Mouse (Mus musculus): ENCODE data around the gene Sh2d1b1.
"Not testable (repeated sequence)": the region's sequence is repeated elsewhere in the genome, so short reads cannot be mapped to it uniquely, and the experiment has no call there.

The Sh2d1b1 gene

DNA sequence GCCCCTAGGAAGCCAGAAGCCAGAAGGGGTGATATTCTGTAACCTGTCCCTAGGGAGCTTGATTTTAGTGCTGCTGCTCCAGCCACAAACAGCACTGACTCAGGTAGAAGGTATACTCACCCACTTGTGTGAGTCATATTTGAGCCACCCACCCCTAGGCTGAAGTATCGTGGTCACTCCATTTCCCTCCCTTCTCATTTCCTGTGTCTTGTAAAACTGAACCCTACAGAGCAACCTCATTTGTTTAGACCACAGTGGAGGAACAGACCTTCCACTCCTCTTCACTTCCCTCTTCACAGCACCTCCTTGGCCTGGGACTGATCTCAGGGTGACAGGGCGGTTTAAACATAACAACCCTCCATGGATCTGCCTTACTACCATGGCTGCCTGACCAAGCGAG, at the start of gene Sh2d1b1:
TSS of gene Sh2d1b1 (plus strand) at position 305 of the 400 bp plus-strand sequence.
- DNase-seq (ENCODE audit: low spot score in 2 of 2) = no peak

DNA sequence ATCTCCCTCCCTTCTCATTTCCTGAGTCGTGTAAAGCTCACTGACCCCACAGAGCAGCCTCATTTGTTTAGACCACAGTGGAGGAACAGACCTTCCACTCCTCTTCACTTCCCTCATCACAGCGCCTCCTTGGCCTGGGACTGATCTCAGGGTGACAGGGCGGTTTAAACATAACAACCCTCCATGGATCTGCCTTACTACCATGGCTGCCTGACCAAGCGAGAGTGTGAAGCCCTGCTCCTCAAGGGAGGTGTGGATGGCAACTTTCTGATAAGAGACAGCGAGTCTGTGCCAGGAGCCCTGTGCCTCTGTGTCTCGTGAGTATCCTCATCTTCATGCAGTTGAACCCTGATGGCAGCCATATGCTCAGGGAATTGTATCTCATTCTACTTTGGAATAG, 44.4 kb upstream of the Sh2d1b1 start, which contains the start of gene Sh2d1b2:
TSS of gene Sh2d1b2 (plus strand) at position 62 of the 400 bp plus-strand sequence.
- DNase-seq (ENCODE audit: low spot score in 2 of 2) = not testable (repeated sequence)

DNA sequence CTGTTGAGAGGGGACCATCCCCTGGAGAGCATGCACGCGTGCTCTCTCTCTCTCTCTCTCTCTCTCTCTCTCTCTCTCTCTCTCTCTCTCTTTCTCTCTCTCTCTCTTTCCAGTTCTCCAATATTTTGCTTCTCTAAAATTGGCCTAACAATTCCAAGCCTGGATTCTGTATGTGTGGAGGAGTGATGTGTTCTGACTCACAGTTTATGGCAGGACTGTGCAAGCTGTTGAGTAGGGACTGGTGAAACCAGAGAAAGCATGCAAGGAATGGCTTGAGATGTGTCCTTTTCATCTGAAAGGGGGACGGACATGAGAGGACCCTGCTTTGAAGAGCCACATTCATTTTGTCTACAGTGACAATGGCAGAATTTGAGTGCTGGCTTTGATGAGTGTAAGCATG, 32.1 kb upstream of the Sh2d1b1 start:
- no peak for DNase-seq (ENCODE audit: low spot score in 2 of 2)

DNA sequence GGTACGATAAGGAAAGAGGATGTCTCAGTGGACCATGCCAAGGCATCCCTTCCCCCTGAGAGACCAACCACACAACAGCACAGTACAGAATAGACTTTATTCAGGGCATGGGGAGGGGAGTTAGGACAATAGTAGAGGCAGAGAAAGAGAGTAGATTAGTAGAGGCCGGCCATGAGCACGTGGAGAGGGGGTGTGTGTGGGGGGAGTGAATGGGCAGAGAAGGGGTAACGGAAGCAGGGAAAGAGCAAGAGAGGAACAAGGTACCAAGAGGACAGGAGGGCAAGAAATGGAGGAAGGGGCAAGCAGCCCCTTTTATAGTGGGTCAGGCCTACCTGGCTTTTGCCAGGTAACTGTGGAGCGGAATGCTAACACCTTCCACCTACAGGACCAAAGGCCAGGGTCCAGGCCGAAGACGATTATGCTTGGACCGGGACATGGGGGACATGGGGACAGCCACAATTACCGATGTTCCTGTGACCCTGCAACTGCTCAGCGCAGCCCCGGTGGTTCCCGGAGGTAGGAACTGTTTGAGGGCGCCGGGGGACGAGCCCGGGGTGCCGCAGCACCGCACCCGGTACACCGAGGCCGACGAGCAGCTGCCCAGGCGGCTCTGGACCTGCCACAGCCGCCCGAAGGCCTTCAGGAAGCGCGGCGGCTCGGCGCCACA, 22.1 kb upstream of the Sh2d1b1 start:
- DNase-seq (ENCODE audit: low spot score in 2 of 2) = no peak

DNA sequence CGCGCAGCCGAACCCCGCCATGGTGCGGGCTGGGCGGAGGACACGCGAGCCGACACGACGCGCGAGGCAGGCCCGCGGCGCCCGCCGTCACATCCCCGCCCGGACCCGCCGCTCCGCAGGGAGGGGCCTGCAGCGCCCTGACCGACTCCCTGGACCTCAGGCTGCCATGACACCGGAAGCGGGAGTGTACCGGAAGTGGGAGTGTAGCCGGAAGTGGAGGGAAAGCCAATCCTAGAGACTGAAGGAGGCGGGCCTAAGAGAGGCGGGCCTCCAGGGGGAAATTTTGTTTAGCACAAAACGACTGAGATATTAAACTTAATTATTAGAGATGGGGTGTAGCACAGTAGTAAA, 21.6 kb upstream of the Sh2d1b1 start:
- DNase-seq (ENCODE audit: low spot score in 2 of 2) = peak; percentile 75 to 77

DNA sequence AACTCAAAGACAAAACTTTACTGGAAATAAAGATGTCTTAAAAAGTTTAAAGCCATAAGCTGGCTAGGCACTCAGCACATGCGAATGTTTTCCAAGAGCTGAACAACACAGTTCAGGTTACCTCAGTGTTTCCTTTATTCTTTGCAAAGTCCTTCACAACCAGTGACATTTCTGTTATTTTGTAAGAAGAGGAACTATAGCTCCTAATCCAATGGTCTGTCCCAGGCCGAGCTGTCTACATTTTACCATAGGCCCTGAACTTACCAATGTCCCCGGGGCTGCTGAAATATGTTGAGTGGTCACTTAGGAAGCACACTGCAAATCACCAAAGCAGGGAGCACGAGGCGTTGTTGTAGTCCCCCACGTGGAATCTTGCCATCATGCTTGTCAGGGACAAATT, 6.8 kb upstream of the Sh2d1b1 start:
- no peak for DNase-seq (ENCODE audit: low spot score in 2 of 2)

DNA sequence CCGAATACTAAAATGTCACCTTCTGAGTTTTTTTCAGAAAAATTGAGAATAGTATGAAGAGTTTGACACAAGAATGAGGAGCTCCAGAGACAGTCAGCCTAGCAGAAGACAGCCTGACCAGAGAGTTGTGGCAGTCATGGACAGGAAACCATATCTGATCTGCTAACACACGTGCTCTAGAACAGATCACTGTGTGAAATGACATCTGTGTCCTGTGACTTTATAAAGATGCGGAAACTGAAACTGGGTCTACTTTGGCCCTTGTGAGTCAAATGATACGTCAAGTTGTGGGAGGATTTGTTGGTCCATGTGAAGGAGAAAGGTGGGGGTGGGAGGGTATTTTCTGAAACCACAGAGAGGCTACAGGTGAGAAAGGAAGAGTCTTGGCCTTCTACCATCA, 6.4 kb upstream of the Sh2d1b1 start:
- no peak for DNase-seq (ENCODE audit: low spot score in 2 of 2)

DNA sequence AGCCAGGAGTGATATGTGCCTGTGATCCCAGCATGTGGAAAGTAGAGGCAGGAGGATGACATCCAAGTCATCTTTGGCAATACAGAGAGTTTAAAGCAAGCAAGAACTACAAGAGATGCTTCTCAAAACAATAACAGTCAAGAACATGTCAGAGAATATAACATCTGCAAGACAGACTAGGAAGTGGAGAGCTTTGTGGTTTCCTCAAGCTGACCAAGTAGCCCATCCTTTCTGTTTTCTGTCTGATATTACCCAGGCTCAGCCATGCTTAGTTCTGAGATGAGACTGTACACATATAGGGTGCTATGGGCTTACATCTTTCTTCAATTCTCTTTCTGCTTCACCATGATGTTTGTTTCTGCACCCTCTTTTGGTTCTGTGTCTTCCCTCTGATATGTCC, 3.9 kb upstream of the Sh2d1b1 start:
- no peak for DNase-seq (ENCODE audit: low spot score in 2 of 2)

DNA sequence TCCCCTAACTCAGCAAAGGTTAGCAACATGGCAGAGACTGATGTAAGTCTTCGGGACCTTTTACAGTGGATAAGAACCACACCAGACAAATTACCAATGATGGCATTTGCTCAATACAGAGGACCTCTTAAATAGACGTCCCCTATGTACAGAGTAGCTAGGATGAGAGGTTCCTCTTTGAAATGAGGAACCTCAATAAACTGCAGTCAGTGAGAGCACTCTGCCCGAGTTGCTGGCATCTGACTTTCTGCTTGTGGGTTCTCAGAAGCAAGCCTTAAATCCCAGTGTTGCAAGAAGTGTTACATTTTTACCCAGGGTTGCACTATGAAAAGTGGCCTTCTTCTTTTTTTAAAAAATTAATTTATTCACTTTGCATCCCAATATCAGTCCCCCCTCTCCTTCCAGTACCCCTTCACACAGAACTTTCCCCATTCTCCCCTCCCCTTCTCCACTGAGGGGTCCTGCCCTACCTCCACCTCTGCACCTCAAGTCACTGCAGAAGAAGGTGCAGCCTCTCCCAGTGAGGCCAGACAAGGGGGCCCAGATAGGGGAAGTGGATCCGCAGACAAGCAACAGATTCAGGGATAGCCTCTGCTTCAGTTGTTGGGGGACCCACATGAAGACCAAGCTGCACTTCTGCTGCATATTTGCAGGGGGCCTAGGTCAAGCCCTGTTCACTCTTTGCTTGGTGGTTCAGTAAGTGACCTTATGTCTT, 5.5 kb downstream of the Sh2d1b1 start:
- no peak for DNase-seq (ENCODE audit: low spot score in 2 of 2)

DNA sequence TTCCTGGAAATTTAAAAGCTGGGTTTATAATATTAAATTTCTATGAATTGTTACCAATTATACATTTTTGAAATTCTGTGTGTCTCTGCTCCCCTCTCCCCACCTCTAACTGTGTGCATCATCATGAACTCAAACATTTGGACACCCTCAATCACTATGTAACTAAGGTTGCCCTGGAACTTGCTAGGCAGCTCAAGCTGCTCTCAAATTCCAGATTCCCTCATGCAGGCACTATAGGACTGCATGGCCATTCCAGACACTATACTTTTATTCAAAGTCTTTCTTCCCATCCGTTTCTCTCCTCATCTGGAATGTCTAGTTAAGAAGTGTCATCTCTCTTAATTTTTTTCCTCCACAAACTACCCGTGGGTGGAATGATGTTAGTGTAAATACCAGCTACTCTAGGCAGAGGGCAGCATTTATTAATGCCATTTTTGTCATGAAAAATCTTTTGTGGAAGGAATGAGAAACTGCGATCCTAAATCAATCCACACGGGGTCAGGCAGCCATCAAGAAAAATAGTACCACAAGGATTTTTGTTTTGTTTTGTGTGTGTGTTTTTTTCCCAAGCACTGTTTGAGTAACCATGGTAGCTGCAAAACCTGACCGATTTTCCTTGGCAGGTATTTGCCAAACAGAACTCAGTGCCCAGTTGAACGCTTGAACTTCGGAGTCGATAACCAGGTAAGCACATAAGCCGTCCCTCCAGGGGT, 15.3 kb downstream of the Sh2d1b1 start:
- peak in 1 of 2 experiments; percentile 42 for DNase-seq (ENCODE audit: low spot score in 2 of 2)

DNA sequence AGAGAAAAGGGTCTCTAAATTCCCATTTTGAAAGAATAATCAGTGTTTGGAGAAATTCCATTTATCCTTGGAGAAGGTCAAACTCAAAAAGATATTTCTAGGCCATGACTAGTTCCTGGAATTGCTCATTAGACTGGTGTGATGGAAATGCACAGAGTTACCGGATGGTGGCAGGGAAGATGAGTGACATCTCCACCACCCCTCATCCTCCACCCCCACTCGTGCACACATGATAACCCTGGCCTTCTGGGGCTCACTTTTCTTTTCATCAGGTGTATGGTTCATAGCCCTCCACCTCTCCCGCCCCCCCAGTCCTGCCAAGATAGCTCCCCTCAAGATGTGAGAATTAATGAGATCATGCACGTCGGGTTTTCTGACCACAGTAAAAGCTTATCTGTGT, 16.1 kb downstream of the Sh2d1b1 start:
- no peak for DNase-seq (ENCODE audit: low spot score in 2 of 2)

DNA sequence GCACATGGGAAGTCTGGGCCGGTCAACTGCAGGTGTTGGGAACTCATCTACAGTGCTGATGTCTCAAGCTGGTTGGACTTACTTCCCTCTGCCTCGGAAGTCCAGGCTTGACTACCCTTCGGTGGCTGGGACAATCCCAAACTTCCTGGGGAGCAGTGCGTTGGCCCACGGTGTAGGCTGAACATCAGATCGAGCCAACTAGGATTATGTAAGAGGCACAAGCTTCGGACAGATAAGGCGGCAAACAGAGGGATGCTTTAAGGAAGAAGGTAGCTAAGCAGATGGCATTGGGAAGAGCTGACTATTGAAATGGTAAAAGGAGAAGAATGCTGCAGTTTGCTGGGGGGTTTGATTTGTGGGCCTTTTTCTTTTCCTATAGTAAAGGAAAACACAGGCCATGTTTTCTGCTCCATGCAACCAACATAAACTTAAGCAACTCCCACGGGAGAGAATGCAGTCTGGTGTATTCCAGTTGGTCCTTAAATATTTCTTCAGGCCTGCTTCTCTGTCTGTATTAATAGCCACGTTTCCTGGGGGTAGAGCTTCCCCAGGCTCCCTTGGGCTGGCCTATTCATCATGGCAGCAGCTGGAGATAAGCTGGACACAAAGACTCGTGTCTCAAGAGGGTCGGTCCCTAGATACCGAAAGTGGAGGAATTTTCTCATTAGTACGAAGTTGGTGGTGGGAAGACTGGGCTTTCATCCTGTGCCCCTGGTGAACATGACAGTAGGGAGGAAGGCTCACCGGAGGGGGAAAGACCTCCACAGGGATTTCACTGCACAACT, 17.9 kb downstream of the Sh2d1b1 start:
- DNase-seq (ENCODE audit: low spot score in 2 of 2) = no peak

DNA sequence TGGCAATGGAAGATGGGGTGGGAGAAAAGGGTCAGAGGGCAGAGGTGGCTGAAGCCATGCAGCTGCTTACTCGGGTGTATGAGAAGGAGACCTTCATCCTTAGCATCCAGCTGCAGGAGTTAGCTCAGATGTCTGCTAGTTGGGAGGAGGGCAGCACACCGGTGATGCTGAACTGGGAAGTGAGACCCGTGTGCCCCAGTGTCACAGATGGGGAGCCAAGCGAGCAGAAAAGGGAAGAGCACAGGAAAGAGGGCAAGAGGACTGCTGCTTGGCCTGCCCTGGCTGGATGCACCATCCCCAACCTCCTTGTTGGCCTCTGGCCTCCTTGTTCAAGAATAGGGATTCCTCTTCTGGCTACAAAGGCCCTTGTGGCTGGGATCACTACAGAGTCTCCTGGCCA, 22.4 kb downstream of the Sh2d1b1 start:
- DNase-seq (ENCODE audit: low spot score in 2 of 2) = no peak

DNA sequence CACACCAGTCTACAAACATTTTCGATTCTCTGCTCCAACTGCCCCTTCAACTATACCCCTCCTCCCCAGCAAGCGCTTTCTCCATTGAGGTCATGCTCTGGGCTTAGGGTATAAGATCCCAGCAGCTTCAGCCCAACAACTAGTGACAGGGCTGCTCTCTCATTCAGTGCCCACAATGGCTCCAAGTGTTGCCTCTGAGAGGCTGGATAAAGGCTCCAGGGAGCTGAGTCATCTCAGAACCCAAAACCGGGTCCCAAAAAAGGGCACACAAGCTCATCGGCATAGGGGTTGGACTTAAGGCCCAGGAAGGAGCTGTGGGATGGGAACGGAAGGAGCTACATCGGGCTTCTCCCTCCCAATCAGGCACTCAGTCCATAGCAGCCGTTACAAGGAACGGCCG, 24.6 kb downstream of the Sh2d1b1 start:
- DNase-seq (ENCODE audit: low spot score in 2 of 2) = no peak

DNA sequence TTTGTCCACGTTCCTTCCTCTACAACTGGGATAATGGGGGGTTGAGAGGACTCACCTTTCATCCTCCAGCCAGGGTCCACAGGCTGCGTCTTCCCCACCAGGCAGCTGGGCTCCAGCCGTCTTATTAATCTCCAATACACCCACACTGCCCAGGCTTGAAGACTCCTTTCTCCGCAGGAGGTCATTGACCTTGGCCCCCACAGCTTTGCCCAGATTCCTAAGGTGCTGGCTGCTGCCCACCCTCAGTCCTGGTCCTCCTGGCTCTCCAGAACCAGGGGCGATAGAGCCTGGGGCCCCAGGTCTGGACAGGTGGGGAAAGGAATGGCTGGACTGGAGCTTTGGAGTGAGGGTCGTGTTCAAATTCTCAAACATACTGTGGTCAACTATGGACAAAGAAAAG, 25.3 kb downstream of the Sh2d1b1 start:
- DNase-seq (ENCODE audit: low spot score in 2 of 2) = no peak

DNA sequence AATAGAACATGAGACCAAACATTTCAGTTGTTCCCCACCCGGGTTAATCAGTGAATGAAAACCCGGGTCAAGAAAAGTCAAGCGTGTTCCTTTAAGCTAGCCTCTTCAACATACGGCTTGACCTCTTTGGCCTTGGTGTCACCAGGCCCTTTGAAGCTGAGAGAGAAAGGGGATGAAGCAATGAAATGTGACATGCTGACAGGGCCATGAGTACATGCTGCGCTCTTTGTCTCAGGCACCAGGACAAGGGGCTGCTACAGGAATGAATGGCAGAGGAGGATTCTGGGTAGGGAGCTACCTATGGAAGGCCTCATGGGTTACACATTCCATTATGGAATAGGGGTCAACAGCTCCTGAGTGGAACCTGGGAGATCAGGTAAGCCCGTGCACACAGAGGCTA, 26.0 kb downstream of the Sh2d1b1 start:
- no peak for DNase-seq (ENCODE audit: low spot score in 2 of 2)

DNA sequence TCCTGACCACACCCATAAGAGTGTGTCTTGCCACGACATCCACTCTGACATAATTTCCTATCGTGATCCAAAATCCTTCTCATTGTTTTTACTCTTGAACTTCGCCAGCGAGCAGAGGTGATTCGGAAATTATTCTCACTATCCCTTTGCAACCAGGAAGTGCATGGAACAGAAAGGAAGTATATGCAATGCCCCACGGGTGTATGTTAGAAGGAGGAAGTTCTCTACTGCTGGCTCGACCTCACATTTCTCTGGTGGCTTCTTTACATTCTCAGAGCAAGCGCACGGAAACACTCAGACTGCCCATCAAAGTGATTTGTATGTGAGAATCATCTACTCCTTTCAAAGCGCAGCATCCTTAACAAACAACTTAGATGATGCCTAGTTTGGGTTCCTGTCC, 27.9 kb downstream of the Sh2d1b1 start:
- no peak for DNase-seq (ENCODE audit: low spot score in 2 of 2)

DNA sequence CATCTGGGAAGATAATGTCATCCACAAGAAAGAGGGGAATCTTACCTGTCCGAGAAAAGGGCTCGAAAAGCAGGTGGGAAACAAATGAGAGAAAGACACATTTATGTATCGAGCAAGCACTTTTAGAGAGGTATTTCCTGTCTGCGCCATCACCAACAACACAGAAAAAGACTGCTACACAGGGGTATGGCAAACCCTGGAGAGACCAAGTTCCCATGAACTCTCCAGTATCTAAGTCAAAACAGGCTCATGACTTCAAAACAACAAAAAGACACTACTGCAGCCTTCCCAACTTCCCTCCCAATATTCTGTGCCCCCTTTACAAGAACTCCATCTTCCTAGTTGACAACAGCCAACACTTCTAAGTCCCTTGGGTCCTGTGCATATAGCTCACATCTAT, 29.1 kb downstream of the Sh2d1b1 start, which contains the start of gene Gm7694:
TSS of gene Gm7694 (minus strand) at position 101 of the 400 bp plus-strand sequence.
- no peak for DNase-seq (ENCODE audit: low spot score in 2 of 2)

DNA sequence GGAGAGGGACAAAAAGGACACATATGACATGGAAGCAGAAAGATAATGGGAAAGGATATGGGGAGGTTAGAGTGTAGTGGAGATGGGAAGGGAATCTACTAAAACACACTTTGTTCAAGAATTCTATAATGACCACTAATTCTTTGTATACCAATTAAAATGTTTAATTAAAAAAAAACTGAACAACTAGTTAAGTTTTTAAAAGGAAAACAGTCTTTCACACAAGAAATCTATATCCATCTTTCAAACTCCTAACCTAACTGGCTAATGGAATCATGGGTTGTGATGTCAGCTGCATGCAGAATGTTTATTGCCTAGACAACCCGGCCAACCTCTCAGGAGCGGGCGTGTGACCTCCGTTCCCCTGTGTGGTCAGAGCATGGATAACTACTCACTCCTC, 31.4 kb downstream of the Sh2d1b1 start, which contains the start of gene Spata46:
TSS of gene Spata46 (plus strand) at position 301 of the 400 bp plus-strand sequence.
- no peak for DNase-seq (ENCODE audit: low spot score in 2 of 2)

DNA sequence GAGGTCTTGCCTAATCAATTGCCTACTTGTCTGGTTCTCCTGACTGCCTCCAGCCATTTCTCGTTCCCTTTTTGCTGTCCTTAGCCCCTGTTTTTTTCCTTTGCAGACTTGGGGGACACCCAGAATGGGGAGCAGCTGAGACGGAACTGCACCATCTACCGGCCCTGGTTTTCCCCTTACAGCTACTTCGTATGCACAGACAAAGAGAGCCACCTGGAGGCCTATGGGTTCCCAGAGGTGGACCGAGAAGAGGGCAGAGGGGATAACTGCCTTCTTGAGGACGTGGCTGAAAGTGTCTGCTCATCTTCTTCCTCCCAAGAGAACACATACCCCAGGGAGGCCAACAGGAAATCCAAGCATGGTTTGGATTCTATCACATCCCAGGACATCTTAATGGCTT, 34.3 kb downstream of the Sh2d1b1 start:
- DNase-seq (ENCODE audit: low spot score in 2 of 2) = no peak

DNA sequence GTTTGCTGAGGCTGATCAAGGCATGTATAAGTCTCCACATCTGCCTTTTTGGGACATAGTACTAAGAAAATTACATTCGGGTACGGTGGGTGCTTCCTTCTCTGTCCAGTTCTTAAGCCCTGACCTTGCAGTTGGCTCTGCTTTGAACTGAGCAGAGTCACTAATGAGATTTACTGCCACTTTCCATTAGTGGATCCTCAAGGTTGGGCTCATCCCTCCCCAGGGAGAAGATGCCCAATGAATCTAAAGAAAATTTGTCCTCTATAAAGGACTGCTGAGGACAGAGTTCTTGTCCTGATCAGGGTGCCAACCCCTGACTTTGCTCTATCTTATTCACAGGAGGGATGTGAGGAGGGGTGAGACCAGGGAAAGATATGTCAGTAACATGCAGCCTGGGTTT, 44.9 kb downstream of the Sh2d1b1 start:
- DNase-seq (ENCODE audit: low spot score in 2 of 2) = no peak

DNA sequence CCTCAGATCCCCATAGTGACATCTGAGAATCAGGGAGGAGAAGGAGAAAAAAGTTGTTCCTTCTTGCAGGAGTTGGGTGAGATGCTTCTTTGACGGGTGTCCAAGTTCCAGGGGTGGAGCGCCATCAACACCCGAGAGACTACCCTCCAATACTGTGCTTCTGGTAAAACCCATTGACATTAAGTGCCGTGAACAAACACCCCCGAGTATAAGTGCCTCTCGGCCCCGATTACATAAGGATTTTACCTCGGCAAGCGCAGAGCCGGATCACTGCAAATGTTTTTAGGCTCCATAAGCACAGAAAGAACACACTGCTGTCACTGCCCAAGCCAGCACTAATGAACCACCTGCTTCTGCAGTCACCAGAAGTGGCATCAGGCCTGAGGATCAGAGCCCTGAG, 45.9 kb downstream of the Sh2d1b1 start:
- no peak for DNase-seq (ENCODE audit: low spot score in 2 of 2)

Data from frontal cortex, postnatal 14 days (tissue).